Mouse (Mus musculus) midbrain, embryonic 12.5 days (tissue): Measurements from ENCODE around the gene Csnk1g1. TPM values are rescaled to one million over a fixed set of nuclear protein-coding genes. Genes with fewer than 3 reads are reported as not detected.

Experiments
- ATAC-seq: fragments of 200-750 bp; cut with Nextera tagmentation; 2 replicates; pipeline ENCODE4 v1.8.0; 2017; ENCODE audit warnings: low read depth, moderate TSS enrichment, moderate library complexity; ENCODE audit not compliant: low FRiP score
- H3K27ac ChIP-seq: fragments of 300-500 bp; sonication (generic); replicated peaks from 2 replicates; pipeline ENCODE4 v1.5.1; 2016; ENCODE audit warnings: mild to moderate bottlenecking
- H3K27me3 ChIP-seq: fragments of 300-500 bp; sonication (generic); 2 replicates; pipeline ENCODE4 v1.6.1; 2016; ENCODE audit warnings: mild to moderate bottlenecking
- H3K36me3 ChIP-seq: fragments of 300-500 bp; sonication (generic); 2 replicates; pipeline ENCODE4 v1.6.1; 2016
- H3K4me1 ChIP-seq: fragments of 300-500 bp; sonication (generic); 2 replicates; pipeline ENCODE4 v1.6.1; 2016
- H3K4me2 ChIP-seq: fragments of 300-500 bp; sonication (generic); replicated peaks from 2 replicates; pipeline ENCODE4 v1.6.1; 2016; ENCODE audit warnings: mild to moderate bottlenecking, moderate library complexity
- H3K4me3 ChIP-seq: fragments of 300-500 bp; sonication (generic); 2 replicates; pipeline ENCODE4 v1.5.1; 2016; ENCODE audit warnings: mild to moderate bottlenecking
- H3K9ac ChIP-seq: fragments of 300-500 bp; sonication (generic); replicated peaks from 2 replicates; pipeline ENCODE4 v1.6.1; 2016; ENCODE audit warnings: mild to moderate bottlenecking, moderate library complexity
- H3K9me3 ChIP-seq: fragments of 300-500 bp; sonication (generic); 2 replicates; pipeline ENCODE4 v1.6.1; 2016; ENCODE audit warnings: mild to moderate bottlenecking
- WGBS: fragments of 180-500 bp; shearing (Covaris S2); methylation state at CpG from one replicate; pipeline ENCODE4 v1.1.7; 2016; 5-methylcytosine and 5-hydroxymethylcytosine counted together
- polyA plus RNA-seq: library from polyadenylated mRNA; unstranded; fragments of >200 nt; fragmentation: Nextera tagmentation; extraction: Ambion mirVana; gene quantifications from 2 replicates; pipeline ENCODE4 v1.2.1, GENCODE M21; 2016

Gene Csnk1g1
- 24.1 and 27.6 TPM in 2 replicates for polyA plus RNA-seq

GRCm38 (mm10) chr9:65908394-65909300, at the start of gene Csnk1g1, which contains the start of gene Trip4:
Gene Csnk1g1 (plus strand): TSS chr9:65908924.
Gene Trip4 (minus strand): TSS chr9:65908794.
- Histone ChIP-seq H3K36me3 (peaks cover 12% of the 10 kb centered on the region; the same call in 1 of the 2 replicates), H3K9ac (peak within 1 kb of the TSS; percentile 89), H3K4me3 (peak within 1 kb of the TSS; percentile 89), H3K27ac (peak within 1 kb of the TSS; percentile 77), H3K27me3 (no peaks in the 10 kb centered on the region), H3K4me2 (peak within 1 kb of the TSS; percentile 80), H3K4me1 (peaks cover 15% of the 10 kb centered on the region; the same call in 1 of the 2 replicates), H3K9me3 (no peaks in the 10 kb centered on the region)
- under 1% methylated on average over 38 of the region's 38 CpGs for WGBS
- peak; percentile 99 for ATAC-seq

GRCm38 (mm10) chr9:65859656-65860055, 49.1 kb upstream of the Csnk1g1 start:
- no peak for ATAC-seq
- no peak overlapping the region for H3K4me3 ChIP-seq
- peaks cover 55% of the 10 kb centered on the region for H3K36me3 ChIP-seq
- 70% methylated on average over 1 of the region's 1 CpGs for WGBS
- H3K27ac ChIP-seq, result no peak overlapping the region
- H3K4me1 ChIP-seq, result no peaks in the 10 kb centered on the region
- H3K27me3 ChIP-seq, result no peaks in the 10 kb centered on the region
- H3K4me2 ChIP-seq, result no peak overlapping the region
- H3K9ac ChIP-seq, result no peak overlapping the region
- no peaks in the 10 kb centered on the region for H3K9me3 ChIP-seq

- H3K4me2 ChIP-seq, result peak overlapping the region; percentile 74
- ATAC-seq, result peak; percentile 86
- no peaks in the 10 kb centered on the region for H3K27me3 ChIP-seq
- H3K36me3 ChIP-seq, result peaks cover 6% of the 10 kb centered on the region; the same call in 1 of the 2 replicates
- no peaks in the 10 kb centered on the region for H3K9me3 ChIP-seq
- H3K4me1 ChIP-seq, result 0 out of 2 replicates have a peak, but pooled peaks cover 5% of the 10 kb centered on the region
- H3K9ac ChIP-seq, result peak overlapping the region; percentile 56
- H3K27ac ChIP-seq, result peak overlapping the region; percentile 4
- WGBS, result under 1% methylated on average over 37 of the region's 37 CpGs
- H3K4me3 ChIP-seq, result peak overlapping the region; percentile 51
These were observed 24.0 kb upstream of the Csnk1g1 start for GRCm38 (mm10) chr9:65884564-65885315.

- Histone ChIP-seq H3K36me3 (peaks cover 24% of the 10 kb centered on the region), H3K9me3 (no peaks in the 10 kb centered on the region), H3K9ac (peak within 1 kb of the TSS; percentile 66), H3K4me2 (peak within 1 kb of the TSS; percentile 76), H3K4me3 (peak within 1 kb of the TSS; percentile 52), H3K27me3 (no peaks in the 10 kb centered on the region), H3K4me1 (peaks cover 18% of the 10 kb centered on the region), H3K27ac (no peak within 1 kb of the TSS)
- WGBS, result under 1% methylated on average over 21 of the region's 21 CpGs
- peak; percentile 89 for ATAC-seq
These were observed 18.5 kb upstream of the Csnk1g1 start, which contains the start of gene Pclaf for GRCm38 (mm10) chr9:65890143-65890628. Gene Pclaf (plus strand): TSS chr9:65890237.

- H3K4me1 ChIP-seq, result peaks cover 18% of the 10 kb centered on the region
- no peak for ATAC-seq
- peaks cover 31% of the 10 kb centered on the region for H3K36me3 ChIP-seq
- no peaks in the 10 kb centered on the region for H3K9me3 ChIP-seq
- peak overlapping the region; percentile 76 for H3K4me2 ChIP-seq
- 2% methylated on average over 5 of the region's 5 CpGs for WGBS
- no peaks in the 10 kb centered on the region for H3K27me3 ChIP-seq
- H3K27ac ChIP-seq, result no peak overlapping the region
- peak overlapping the region; percentile 52 for H3K4me3 ChIP-seq
- peak overlapping the region; percentile 66 for H3K9ac ChIP-seq
These were observed 17.6 kb upstream of the Csnk1g1 start for GRCm38 (mm10) chr9:65891126-65891525.

GRCm38 (mm10) chr9:65896977-65897376, 11.7 kb upstream of the Csnk1g1 start:
- 97% methylated on average over 2 of the region's 2 CpGs for WGBS
- peaks cover 53% of the 10 kb centered on the region for H3K36me3 ChIP-seq
- ATAC-seq, result no peak

GRCm38 (mm10) chr9:65902879-65903278, 5.8 kb upstream of the Csnk1g1 start:
- H3K4me1 ChIP-seq, result peaks cover 5% of the 10 kb centered on the region; the same call in 1 of the 2 replicates
- H3K9me3 ChIP-seq, result no peaks in the 10 kb centered on the region
- H3K27me3 ChIP-seq, result no peaks in the 10 kb centered on the region
- WGBS, result 100% methylated on average over 3 of the region's 3 CpGs
- no peak overlapping the region for H3K4me2 ChIP-seq
- H3K36me3 ChIP-seq, result peaks cover 33% of the 10 kb centered on the region
- no peak overlapping the region for H3K27ac ChIP-seq
- no peak overlapping the region for H3K4me3 ChIP-seq
- ATAC-seq, result no peak
- H3K9ac ChIP-seq, result no peak overlapping the region

More at GRCm38 (mm10) chr9:65896977-65897376, 11.7 kb upstream of the Csnk1g1 start:
- no peak overlapping the region for H3K4me2 ChIP-seq
- no peaks in the 10 kb centered on the region for H3K9me3 ChIP-seq
- H3K27me3 ChIP-seq, result no peaks in the 10 kb centered on the region
- H3K4me3 ChIP-seq, result no peak overlapping the region
- no peak overlapping the region for H3K9ac ChIP-seq
- H3K27ac ChIP-seq, result no peak overlapping the region
- peaks cover 3% of the 10 kb centered on the region; the same call in 1 of the 2 replicates for H3K4me1 ChIP-seq

GRCm38 (mm10) chr9:65903419-65903818, 5.3 kb upstream of the Csnk1g1 start:
- H3K4me2 ChIP-seq, result no peak overlapping the region
- H3K9me3 ChIP-seq, result no peaks in the 10 kb centered on the region
- H3K4me1 ChIP-seq, result peaks cover 7% of the 10 kb centered on the region; the same call in 1 of the 2 replicates
- no peak overlapping the region for H3K9ac ChIP-seq
- no peak for ATAC-seq
- H3K36me3 ChIP-seq, result peaks cover 33% of the 10 kb centered on the region
- H3K27ac ChIP-seq, result no peak overlapping the region
- no peaks in the 10 kb centered on the region for H3K27me3 ChIP-seq
- H3K4me3 ChIP-seq, result no peak overlapping the region

- H3K4me2 ChIP-seq, result peak overlapping the region; percentile 80
- H3K9me3 ChIP-seq, result no peaks in the 10 kb centered on the region
- peaks cover 7% of the 10 kb centered on the region; the same call in 1 of the 2 replicates for H3K36me3 ChIP-seq
- peak overlapping the region; percentile 89 for H3K9ac ChIP-seq
- H3K4me3 ChIP-seq, result peak overlapping the region; percentile 89
- peak overlapping the region; percentile 77 for H3K27ac ChIP-seq
- no peak; the same call in 1 of the 2 replicates for ATAC-seq
- under 1% methylated on average over 34 of the region's 34 CpGs for WGBS
- H3K27me3 ChIP-seq, result no peaks in the 10 kb centered on the region
- H3K4me1 ChIP-seq, result peaks cover 17% of the 10 kb centered on the region; the same call in 1 of the 2 replicates
These were observed 627 bp downstream of the Csnk1g1 start for GRCm38 (mm10) chr9:65909301-65909801.

GRCm38 (mm10) chr9:65909837-65910236, 1.1 kb downstream of the Csnk1g1 start:
- Histone ChIP-seq H3K4me3 (peak overlapping the region; percentile 89), H3K36me3 (0 out of 2 replicates have a peak, but pooled peaks cover 5% of the 10 kb centered on the region), H3K27me3 (no peaks in the 10 kb centered on the region), H3K9me3 (no peaks in the 10 kb centered on the region), H3K4me1 (peaks cover 17% of the 10 kb centered on the region; the same call in 1 of the 2 replicates), H3K9ac (peak overlapping the region; percentile 89), H3K4me2 (peak overlapping the region; percentile 80), H3K27ac (0 out of 2 replicates have a peak overlapping the region, but pooled peaks have one; percentile 77)
- ATAC-seq, result no peak
- WGBS, result 12% methylated on average over 4 of the region's 4 CpGs

GRCm38 (mm10) chr9:65913976-65914375, 5.3 kb downstream of the Csnk1g1 start:
- WGBS, result 88% methylated on average over 2 of the region's 2 CpGs
- Histone ChIP-seq H3K4me2 (no peak overlapping the region), H3K4me1 (0 out of 2 replicates have a peak, but pooled peaks cover 10% of the 10 kb centered on the region), H3K36me3 (no peaks in the 10 kb centered on the region), H3K27ac (no peak overlapping the region), H3K4me3 (no peak overlapping the region), H3K27me3 (no peaks in the 10 kb centered on the region), H3K9me3 (no peaks in the 10 kb centered on the region), H3K9ac (no peak overlapping the region)
- no peak for ATAC-seq
